Mouse (Mus musculus) kidney, postnatal 14 days (tissue): ENCODE results near the gene Lyzl6.

ENCODE experiments used
- DNase-seq: peaks from one replicate; pipeline ENCODE4 v3.0.0; 2022; ENCODE audit warnings: mixed read lengths

Gene Lyzl6

DNA sequence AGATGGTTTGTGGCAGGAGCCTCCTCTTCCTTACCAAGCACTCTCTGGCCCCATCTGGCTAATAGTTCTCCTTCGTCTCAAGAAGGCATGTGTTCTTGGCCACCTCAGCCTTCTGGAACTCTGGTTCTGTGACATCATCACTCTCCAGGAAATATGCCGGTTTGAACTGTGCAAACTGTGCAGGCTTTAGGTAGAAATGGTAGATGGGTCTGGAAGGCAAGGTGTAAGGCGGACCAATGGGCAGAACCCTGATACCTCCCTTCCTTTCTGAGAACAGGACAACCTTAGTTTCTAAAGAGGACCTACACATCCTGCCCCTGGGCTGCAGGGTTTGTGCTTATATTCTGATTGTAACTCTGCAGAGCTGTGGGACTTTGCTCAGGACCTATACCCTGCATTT is at the start of gene Lyzl6:
Lyzl6 (minus strand) TSS at position 101 of the 400 bp plus-strand sequence.
- no peak for DNase-seq

- DNase-seq = no peak
These were observed 48.0 kb upstream of the Lyzl6 start for GRCm38 (mm10) chr11:103686706-103687105.

- no peak for DNase-seq
These were observed 46.6 kb upstream of the Lyzl6 start for GRCm38 (mm10) chr11:103685261-103685736.

DNA sequence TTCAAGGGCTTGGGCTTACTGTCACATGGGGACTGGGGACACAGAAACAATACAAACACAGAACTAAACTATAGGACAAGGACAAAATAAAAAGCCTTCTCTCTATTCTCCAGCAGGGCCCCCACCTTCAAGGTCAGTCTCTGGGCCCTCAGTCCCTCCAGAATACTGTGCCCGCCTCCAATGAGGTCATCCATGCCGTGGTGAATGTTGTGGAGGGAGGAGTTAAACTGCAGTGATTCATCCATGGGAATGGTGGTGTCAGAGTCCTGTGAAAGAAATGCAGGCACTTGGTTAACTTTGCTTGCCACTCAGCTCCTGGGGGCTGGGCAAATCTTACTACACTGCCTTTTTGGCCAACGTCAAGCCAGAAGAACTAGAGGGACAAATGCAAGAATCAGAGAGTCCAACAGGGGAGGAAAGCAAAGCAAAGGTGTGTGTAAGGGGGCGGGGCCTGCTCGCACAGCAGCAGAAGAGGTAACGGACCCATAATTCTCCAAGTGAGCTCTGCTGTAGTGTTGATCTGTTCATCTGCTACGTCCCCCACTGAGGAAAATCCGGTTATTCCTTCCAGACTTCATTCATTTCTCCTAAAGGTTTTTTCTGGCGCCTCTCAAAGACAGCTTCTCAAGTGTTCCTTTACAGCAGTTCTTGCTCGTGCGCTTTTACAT is 45.1 kb upstream of the Lyzl6 start:
- DNase-seq = no peak

- peak; percentile 60 for DNase-seq
These were observed 38.4 kb upstream of the Lyzl6 start for GRCm38 (mm10) chr11:103677042-103677441.

DNA sequence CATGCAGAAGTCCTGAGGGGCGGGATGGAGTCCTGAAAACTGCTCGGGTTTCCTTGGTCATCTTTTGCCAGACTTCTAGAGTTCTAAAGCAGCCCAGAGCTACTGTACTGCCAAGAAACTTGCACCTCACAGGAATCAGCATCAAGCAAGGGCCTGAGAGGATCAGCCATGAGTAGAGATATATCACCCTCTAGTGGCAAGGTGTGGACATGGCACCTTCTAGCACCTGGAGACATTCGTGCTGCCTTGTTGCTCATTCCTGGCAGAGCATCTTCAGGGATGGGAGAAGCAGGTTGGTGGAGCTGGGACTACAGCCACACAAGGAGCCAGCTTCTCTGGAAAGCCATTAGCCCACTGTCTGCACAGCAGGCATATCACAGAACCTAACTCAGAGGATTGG is 36.9 kb upstream of the Lyzl6 start:
- DNase-seq = peak; percentile 68

- no peak for DNase-seq
These were observed 28.3 kb upstream of the Lyzl6 start for GRCm38 (mm10) chr11:103666907-103667426.

DNA sequence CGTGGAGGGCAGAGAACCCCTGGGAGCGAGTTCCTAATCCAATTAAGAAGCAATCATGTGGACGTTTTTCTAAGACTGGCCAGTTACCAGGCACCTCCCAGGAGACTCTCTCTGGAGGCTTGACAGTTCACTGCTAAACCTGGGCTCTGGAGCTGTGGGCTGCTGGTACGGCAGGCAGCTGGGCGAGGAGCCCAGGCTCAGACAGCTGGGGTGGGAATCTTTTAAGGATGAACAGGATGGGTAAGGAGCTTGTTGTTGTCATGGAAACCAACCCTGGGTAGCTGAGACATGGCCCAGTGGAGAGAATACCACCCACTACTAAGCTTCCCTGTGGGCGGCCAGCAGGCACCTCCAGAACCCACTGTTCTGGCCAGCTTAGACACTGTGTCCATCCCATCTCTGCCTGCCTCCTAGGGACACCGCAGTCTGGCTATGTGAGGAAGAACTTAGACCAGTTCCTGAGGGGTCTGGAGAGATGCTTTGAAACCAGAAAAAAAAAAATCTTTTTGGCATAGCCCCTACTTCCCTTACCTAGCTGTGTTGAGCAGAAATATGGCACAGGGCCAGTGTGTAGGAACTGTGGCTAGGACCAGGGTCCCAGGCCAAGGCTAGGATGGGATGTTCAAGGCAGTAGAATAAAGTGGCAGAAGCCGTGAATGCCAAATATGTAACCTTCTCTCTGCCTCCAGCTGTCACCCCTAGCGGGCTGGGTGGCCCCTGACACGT is 27.7 kb upstream of the Lyzl6 start:
- DNase-seq = no peak

- DNase-seq = no peak
These were observed 27.0 kb upstream of the Lyzl6 start for GRCm38 (mm10) chr11:103665695-103666094.

DNA sequence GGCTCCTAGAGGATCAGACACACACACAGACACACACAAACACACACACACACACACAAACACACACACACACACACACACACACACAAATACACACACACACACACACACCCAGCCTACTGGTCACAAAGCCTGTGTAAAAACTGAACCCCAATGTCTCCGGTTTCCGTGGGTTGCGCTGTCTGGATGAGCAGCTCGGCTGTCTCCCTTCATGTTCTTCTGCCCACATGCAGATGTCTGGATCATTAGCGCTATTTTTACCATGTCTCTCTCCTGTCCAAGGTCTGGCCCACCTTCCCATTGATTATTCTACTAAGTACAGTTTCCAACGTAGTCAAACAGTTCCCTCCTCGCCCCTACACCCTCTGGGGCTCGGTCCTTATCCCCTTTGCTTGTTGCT is 24.4 kb upstream of the Lyzl6 start:
- no peak for DNase-seq

GRCm38 (mm10) chr11:103662546-103662945 is 23.9 kb upstream of the Lyzl6 start:
- DNase-seq = no peak

DNA sequence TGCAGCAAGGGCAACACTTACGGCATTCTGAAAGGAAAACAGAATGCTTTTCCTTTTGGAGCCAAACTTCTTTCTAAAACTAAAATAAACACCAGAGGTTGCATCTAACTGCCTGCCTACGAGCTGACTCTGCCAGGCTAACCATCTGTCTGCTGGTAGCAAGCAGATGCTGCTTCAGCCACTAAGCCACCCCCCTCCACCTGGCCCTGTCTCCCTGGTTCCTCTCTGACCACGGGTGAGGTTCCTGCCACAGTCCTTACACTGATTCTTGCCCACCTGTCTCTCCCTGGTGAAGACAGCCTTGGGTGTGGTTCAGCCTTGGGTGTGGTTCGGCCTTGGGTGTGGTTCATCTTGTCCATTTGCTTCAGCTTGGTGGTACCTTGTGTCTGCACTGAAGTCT is 23.2 kb upstream of the Lyzl6 start:
- DNase-seq = no peak

- no peak for DNase-seq
These were observed 19.5 kb upstream of the Lyzl6 start for GRCm38 (mm10) chr11:103658189-103658588.

DNA sequence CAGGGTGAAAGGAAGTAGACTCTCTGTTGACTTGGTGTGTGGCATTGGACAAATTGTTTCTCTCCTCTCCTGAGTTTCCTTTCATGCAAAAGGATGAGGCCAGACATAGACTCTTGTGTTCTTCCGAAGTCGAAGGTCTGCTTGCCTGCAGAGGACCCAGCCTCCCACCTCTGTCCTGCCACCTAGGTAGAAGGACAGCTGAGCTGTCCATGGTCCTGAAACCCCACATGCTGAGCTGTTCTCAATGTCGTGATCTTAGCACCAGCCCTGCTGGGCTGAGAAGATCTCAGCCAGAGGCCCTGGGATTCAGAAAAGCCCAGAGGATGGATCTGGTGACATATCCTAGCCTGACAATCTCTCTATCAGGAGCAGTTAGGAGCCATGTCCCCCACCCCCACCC is 17.8 kb upstream of the Lyzl6 start:
- peak; percentile 70 for DNase-seq

DNA sequence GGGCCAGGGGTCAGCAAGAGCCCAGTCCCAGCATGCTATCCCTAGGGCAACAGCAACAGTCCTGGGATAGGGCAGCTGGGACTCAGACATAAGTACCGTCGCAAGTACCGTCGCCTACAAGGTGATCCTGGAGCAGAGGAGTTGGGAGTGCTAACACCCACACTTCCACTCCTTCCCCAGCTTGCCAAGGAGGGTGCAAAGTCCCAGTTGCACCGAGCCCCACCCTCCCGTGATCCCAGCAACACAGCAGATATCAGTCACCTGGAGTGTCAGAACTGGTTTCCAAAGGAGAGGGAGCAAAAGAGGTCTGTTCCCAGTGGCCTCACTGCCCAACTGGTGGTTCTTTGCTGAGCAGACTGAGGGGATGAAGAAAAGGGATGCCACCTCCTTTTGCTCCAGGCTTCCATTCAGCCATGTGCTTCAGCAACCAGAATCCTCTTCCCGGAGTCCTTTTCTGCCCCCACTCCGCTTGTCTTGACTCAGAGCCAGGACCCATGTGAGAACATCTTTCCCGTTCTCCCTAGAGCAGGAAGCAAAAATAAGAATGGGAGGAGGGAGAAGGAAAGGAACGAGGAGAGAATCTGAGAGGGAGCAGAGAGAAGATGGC is 14.8 kb upstream of the Lyzl6 start:
- no peak for DNase-seq

DNA sequence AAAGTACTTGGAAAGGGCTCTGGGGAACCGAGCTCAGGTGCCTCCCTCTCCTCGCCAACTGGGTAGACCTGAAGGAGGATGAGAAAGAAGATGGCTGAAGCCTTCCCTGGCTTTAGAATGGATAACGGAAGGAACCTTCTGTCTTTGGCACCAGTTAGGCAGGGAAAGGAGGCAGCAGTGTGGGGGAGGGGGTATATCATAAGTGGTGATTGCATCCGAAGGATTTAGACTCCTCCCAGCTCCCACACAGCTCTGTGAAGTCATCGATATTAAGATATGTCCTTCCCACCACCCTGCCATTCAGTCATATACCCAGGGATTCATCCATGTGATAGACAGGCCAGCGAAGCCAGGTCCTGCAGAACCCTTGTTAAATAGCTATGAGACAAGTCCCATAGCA is 12.7 kb upstream of the Lyzl6 start:
- DNase-seq = no peak

DNA sequence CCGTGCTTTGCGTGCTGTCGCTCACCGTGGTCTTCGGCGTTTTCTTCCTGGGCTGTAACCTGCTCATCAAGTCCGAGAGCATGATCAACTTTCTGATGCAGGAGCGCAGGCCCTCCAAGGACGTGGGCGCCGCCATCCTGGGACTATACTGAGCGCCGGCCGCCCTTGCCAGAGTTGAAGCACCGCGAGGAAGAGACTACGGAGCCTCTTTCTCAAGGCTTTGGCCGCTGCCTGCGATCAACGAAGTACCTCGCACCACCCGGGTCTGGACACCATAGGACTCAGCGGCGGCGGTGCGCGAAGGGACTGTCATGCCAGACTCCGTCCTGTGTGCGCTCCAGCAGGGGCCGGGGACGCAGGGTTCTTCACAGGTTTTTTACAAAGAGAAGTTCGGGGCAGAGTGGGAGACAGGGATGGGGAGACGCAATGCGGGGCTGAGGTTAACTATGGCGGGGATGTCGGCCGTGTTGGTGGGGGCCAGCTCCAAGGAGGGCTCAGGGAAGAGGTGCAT is 11.3 kb upstream of the Lyzl6 start:
- no peak for DNase-seq

- no peak for DNase-seq
These were observed 10.8 kb upstream of the Lyzl6 start, which contains the start of gene Rprml for GRCm38 (mm10) chr11:103649301-103649982. TSS of gene Rprml (plus strand) at chr11:103649570.

DNA sequence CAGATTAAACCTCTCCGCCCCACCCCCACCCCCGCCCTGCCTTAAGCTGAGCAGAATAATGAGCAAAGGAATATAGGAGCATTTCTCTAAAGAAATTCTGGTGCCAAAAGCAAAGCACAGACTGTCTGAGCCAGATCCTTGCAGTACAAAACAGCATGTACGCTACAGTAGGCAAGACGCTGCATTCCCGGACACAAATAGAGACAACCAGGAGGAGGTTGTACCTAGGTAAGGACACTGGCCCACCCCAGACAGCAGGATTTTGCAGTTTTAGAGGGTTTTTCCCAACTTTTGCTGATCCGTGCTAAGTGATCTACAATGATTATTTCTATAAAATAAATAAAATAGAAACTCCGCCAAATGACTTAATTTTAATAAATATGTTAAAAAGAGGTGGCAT is 10.0 kb upstream of the Lyzl6 start:
- no peak for DNase-seq

GRCm38 (mm10) chr11:103647921-103648620 is 9.4 kb upstream of the Lyzl6 start:
- DNase-seq = no peak

GRCm38 (mm10) chr11:103646301-103646700 is 7.6 kb upstream of the Lyzl6 start:
- DNase-seq = no peak

DNA sequence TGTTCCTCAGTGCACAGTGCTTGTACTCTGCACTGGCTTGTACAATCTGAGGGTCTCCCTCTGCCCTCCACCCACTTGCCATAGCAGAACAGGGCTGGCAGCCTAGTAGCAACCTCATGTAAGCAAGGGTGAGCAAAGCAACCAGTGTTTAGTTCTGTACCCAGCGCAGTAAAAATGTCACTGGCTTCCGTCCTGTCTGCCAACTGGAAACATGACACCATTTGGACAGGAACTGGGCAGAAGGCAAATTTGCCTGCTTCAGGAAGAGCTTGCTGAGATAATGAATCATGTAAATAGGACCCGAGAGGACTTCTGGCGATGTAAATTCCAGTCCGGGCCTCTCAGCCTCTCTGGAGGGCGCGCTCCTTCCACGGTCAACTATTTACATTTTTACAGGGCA is 7.0 kb upstream of the Lyzl6 start:
- DNase-seq = no peak
